Mouse (Mus musculus): Measurements from ENCODE around the gene Specc1. TPM values are rescaled to one million over a fixed set of nuclear protein-coding genes. Genes with fewer than 3 reads are reported as not detected.

Specc1 gene
- polyA plus RNA-seq, 2 experiments from 2014 or later, result 2.6 to 3.4 TPM

GRCm38 (mm10) chr11:61968875-61969274, 12.3 kb downstream of the Specc1 start:
- ATAC-seq, result no peak

DNA sequence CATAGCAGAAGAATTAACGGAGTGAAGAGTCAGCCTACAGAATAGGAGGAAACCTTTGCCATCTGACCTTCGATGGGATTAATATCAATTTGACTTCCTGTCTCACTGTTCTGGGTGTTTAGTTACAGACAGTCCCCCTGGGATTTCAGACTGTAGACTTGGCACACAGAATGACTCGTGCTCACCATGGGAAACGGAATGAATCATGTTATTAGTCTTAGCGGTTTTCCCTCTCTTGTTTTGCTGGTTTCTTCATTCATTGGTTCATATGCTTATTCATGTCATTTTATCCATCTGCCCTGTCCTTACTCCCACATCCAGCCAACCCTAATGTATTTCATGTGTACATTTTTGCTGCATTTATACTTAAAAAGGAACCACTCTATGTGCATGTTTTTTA, 14.3 kb downstream of the Specc1 start:
- no peak for ATAC-seq

GRCm38 (mm10) chr11:61971441-61972221, 15.1 kb downstream of the Specc1 start:
- no peak for ATAC-seq

DNA sequence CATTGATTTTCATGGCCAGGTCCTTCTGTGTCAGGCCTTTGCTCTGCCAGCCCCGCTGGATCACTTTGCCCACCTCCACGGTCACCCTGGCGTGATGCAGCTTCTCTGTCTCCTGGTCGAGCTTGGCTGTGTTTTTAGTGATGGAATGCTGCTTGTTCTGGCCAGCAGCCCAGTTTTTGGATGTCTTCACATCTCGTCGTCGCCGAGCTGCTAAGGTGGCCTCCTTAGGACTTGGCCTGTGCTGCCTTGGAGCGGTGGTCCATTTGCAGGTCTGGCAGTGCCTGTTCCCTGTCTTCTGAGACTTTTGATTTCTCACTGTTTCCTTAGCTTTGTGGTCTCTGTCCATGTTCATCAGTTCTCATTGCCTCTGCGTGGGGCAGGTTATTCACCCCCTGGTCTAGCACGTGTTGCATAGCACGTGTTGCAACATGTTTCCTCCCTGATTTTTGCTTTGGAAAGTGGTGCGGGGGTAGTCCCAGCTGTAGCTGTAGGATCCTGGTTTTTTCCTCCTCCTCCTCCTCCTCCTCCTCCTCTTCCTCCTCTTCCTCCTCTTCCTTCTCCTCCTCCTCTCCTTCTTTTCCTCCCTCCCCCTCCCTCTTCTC, 17.6 kb downstream of the Specc1 start:
- no peak for ATAC-seq

DNA sequence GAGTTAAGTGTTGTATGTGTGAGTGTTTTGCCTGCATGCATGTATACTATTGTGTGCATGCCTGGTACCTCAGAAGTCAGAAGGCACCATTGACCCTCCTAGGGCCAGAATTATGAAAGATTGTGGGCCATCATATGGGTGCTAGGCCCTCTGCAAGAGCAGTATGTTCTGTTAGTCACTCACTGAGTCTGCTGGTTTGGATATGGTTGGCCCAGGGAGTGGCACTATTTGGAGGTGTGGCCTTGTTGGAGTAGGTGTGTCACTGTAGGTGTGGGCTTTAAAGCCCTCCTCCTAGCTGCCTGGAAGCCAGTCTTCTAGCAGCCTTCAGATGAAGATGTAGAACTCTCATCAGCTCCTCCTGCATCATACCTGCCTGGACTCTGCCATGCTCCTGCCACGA, 19.2 kb downstream of the Specc1 start:
- no peak for ATAC-seq

- ATAC-seq, result no peak
These were observed 24.7 kb downstream of the Specc1 start for GRCm38 (mm10) chr11:61981285-61981684.

- ATAC-seq, result no peak
These were observed 26.3 kb downstream of the Specc1 start for GRCm38 (mm10) chr11:61982828-61983227.

DNA sequence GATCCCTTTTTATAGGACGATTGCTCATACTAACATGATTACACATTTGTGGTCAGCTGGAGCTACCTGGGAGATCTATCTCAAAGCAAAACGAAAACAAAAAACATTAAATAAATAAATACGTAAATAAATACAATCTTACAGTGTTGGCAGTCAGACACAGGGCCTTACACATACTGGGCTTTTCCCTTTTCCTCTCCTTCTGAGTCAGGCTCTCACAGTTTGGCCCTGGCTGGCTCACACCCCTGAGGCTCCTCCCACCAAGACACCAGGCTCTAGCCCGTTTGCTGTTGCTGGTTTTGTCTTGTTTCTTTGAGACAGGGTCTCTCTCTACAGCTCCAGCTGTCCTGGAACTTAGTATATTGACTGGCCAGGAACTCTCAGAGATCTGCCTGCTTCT, 30.4 kb downstream of the Specc1 start:
- no peak for ATAC-seq

GRCm38 (mm10) chr11:61989647-61990046, 33.1 kb downstream of the Specc1 start:
- no peak for ATAC-seq

DNA sequence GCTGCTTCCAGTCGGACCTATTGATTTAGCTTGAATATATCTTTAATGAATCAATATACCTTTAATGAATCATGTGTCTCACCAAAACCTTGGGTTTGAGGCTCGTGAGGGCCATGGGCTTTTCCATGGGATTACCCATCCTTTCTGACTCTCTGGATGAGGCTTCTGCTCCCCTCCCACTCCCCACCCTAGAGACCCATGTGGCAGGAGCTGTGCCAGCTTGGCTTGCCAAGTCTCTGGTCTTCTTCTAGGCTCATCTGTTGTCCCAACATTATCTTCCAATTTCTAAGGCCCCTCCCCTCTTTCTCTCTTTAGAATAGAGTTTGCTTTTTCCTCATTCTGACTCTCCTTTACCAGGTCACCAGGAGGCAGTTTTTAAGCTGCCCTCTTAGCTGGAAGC, 35.0 kb downstream of the Specc1 start:
- ATAC-seq, result no peak

GRCm38 (mm10) chr11:61992671-61993285, 36.2 kb downstream of the Specc1 start:
- ATAC-seq, result no peak

DNA sequence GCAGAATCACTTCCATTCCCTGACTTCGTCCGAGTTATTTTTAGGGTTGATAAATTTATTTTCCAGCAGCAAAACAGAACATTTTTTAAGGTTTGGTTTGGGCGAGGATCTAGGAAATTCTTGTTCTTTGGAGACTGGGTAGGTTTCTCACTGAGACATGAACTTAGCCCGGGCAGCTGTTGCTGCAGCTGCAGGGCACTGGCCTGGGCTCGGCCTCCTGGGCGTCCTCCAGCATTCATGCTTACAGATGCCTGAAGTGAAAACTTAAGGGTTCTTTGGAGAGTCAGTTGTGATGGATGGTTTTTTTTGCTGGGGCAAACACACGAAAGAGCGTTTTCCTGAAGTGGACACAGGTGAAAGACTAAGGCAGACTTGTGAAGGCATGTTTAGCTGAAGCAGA, 42.9 kb downstream of the Specc1 start:
- no peak for ATAC-seq

DNA sequence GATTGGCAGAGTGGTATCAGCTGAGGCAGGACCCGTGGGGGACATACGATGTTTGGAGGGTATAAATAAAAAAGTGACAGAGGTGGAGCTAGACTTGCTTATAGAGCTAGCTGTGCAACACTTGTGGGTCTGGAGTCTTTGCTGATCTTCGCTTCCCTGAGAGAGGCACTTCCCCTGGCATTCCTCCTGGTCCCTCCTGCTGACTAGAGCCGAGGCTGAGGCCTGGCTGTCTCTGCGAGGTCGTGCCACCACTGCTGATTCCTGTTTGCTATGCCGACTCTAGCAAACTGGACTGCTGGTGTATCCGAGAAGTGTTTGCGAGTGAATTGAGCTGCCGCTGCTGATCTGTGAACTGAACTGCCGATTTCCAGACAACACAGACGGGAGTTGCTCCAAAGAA, 43.5 kb downstream of the Specc1 start:
- no peak for ATAC-seq

DNA sequence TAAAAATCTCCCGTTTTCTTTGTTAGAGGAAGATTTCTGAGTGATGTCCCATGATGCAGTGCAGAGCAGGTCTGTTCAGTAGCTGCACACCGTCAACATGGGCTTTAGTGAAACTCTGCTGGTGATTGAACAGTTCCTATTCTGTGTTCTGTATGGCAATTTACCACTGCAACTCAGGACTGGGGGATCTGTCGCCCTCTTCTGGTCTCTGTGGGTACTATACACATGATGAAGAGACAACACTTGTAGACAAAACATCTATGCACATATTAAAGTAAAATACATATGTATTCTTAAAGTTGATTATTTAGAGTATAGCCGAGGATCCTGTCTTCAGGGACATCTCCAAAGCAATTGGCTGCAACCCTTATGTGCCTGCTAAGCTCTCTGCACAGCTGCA, 45.4 kb downstream of the Specc1 start:
- no peak for ATAC-seq

- no peak for ATAC-seq
These were observed 48.3 kb downstream of the Specc1 start for GRCm38 (mm10) chr11:62004881-62005240.

DNA sequence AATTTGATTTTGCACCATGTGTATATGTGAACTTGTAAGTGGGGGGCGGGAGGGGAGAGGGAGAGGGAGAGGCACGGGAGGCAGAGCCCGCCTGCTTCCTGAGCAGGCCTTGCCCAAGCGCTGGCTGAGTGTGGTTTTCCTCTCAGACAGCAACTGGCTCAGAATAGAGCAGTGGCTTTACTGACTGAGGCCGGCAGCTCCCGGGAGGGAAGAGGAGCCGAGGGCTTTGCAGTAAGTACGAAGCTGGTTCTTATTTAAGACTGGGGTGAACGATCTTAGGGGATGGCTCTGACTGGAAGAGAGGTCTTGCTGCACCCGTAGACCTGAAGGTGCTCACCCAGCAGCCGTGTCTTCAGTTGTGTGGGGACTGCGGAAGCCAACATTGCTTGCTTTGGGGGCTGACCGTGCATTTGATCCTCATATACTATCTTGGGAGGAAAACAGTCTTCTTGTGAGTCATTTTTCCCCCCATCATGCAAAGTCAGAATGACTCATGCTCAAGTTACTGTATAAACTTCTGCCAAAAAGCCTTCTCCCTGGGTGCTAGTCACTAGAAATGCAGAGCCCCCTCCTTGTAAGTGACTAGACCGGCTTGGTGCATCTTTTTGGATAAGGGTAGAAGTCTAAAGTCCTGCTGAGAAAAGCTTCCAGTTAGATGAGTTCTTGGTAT, 48.8 kb downstream of the Specc1 start:
- ATAC-seq, result no peak

GRCm38 (mm10) chr11:62005911-62006260, 49.3 kb downstream of the Specc1 start:
- ATAC-seq, result no peak

- no peak for ATAC-seq
These were observed 50.1 kb downstream of the Specc1 start for GRCm38 (mm10) chr11:62006680-62007079.

DNA sequence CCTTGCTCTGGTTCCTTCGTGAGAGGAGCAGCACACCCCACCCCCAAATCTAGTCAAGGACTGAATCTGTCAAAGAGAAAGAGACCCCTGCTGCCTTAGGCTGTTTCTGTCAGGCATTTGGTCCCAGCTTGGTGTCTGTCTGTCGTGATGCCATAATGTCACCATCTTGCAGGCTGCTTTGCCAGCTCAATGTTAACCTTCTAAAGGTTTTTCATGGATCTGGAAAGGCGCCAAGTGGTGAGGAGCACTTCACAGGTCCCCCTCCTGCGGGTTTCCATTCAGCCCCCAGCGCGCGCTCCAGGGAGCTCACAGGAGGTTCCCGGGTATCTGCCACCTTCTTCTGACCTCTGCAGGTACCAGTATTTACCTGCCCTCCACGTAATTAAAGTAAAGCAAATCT, 51.4 kb downstream of the Specc1 start:
- no peak for ATAC-seq

DNA sequence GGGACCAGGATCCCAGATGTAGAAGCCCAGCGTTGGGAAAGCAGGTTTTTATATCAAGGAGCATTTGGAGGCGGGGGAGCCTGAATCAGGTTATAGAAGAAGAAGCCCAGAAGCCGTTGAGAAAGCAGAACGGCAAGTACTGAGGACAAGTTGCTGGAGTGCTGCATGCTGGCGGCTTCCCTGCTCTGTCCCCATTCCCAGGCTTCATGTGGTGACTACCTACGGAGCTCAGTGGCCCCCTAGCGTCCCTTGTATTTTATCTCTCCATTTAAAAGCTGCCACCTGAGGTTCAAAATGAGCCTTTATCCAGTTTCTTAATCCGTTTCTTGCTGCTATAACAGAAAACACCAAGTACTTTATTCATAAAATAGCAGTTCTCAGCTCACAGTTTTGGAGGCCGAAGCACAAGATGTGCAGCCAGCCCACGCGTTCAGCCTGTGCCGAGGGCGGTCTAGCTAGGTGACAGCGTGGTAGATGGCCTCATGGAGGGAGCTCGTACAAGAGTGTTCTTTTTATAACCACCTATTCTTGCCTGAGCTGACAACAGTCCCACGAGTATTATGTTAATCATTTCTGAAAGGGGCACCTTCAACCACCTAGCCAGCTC, 54.2 kb downstream of the Specc1 start:
- ATAC-seq, result no peak

DNA sequence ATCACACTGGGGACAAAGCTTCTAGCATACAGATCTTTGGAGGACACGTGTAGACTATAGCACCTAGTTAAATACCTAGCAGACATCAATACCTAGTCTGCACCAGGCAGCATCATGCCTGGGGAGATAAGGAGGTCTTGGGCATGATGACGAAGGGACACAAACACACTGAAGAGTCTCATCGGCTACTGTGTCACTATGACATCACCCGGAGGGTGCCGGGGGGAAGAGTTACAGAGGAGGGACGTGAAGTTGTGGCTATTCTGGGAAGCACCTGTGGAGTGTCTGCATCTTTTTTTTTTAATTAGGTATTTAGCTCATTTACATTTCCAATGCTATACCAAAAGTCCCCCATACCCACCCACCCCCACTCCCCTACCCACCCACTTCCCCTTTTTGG, 55.5 kb downstream of the Specc1 start:
- ATAC-seq, result no peak

DNA sequence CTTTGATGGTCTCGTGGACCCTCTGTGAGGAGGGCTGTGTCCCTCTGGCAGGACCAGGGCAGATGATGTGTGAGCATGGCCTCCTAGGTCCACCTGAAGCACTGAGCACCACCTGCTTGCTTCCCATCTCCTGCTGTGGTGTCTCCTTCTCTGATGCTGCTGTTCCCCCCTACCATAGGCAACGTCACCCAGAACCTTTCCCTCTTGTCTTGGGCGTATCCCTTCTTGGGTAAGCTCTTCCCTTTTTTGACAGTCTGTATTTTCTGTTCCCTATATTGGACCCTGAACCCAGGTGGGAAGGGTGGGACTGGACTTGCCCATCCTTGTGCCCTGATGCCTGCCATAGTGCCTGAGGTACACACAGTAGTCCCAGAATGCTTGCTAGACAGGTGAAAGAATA, 56.9 kb downstream of the Specc1 start:
- no peak for ATAC-seq

DNA sequence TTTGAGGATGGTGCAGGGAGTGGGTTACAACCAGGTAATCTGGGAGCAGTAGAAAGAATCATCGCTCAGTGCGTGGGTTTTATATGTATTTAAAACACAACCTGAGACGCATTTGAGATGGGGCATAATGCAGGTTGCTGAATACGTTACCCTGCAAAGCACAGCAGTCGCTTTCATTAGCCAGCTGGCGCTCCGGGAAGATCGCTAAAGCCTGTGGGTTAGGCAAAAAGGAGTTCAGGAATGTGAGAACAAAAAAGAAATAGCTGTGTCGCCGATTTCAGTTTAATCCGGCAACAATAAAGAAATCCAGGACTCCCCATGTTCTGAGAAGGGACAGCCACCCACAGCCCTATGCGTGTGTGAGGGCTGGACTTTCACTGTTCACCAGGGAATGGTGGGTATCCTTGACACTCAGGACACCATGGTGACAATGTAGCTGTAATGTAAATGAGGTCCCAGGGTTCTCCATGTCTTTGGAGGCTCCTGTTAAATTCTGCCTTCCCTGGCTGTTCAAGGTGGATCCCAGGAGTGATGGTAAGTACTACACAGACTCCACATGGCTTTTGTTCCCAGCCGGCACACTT, 58.6 kb downstream of the Specc1 start:
- no peak for ATAC-seq
